Mouse (Mus musculus): ENCODE results near the gene Rptor.

DNA sequence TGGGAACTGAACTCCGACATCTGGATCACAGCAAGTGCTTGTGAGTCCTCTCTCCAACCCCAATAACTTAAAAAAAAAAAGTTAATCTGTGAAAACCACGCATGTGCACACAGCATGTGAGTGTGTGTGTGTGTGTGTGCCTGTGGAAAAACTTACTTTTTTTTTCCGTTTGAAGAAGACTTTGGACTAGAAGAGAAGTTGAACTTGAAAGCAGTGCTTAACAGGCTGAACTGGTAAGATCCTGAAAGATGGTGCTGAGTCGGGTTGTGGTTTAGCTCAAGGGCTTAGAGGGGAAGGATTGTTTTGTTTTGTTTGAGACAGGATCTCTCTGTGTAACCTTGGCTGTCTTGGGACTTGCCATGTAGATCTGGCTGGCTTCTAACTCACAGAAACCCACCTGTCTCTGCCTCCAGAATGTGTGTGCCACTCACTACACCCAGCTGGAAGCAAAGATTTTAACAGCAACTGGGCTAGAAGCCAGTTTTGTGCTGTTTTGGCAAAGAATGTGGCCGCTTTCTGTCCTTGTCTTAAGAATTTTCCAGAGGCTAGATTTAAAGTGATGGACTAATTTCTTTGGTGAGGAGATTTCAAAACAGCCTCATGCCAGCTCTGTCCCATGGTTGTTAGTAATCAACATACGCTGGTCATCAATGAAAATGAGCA is 327.0 kb downstream of the Rptor start:
- no peak for TF ChIP-seq CTCF (IDR thresholded peaks at IDR 0.05; ENCODE audit: insufficient read depth, low read length)
- no peak for TF ChIP-seq POLR2A (IDR thresholded peaks at IDR 0.05; ENCODE audit: borderline replicate concordance, extremely low read depth, low read depth, low read length)
